Mouse (Mus musculus) stomach, postnatal 0 days (tissue): Measurements from ENCODE around the gene Nolc1. TPM values are rescaled to one million over a fixed set of nuclear protein-coding genes. Genes with fewer than 3 reads are reported as not detected.

Experiments used
- ATAC-seq: fragments of 200-750 bp; cut with Nextera tagmentation; 2 replicates; pipeline ENCODE4 v1.8.0; 2017; ENCODE audit not compliant: low FRiP score, low TSS enrichment
- DNase-seq: peaks from one replicate; pipeline ENCODE4 v3.0.0-alpha.2; 2016; ENCODE audit warnings: low spot score
- H3K27ac ChIP-seq: fragments of 300-500 bp; sonication (generic); replicated peaks from 2 replicates; pipeline ENCODE4 v1.5.1; 2014; ENCODE audit warnings: mild to moderate bottlenecking, control low read depth
- H3K27me3 ChIP-seq: fragments of 300-500 bp; sonication (generic); 2 replicates; pipeline ENCODE4 v1.6.1; 2014; ENCODE audit warnings: low read length; ENCODE audit not compliant: control insufficient read depth, insufficient read depth
- H3K36me3 ChIP-seq: fragments of 300-500 bp; sonication (generic); 2 replicates; pipeline ENCODE4 v1.6.1; 2014; ENCODE audit warnings: low read length, mixed read lengths; ENCODE audit not compliant: control insufficient read depth, insufficient read depth
- H3K4me1 ChIP-seq: fragments of 300-500 bp; sonication (generic); replicated peaks from 2 replicates; pipeline ENCODE4 v1.6.1; 2014; ENCODE audit warnings: antibody characterized with exemption; ENCODE audit not compliant: control insufficient read depth, insufficient read depth
- H3K4me2 ChIP-seq: fragments of 300-500 bp; sonication (generic); replicated peaks from 2 replicates; pipeline ENCODE4 v1.6.1; 2014; ENCODE audit warnings: low read depth, mild to moderate bottlenecking, control low read depth, moderate library complexity
- H3K4me3 ChIP-seq: fragments of 300-500 bp; sonication (generic); 2 replicates; pipeline ENCODE4 v1.5.1; 2014; ENCODE audit warnings: low read depth, low read length, control low read depth
- H3K9ac ChIP-seq: fragments of 300-500 bp; sonication (generic); 2 replicates; pipeline ENCODE4 v1.6.1; 2014; ENCODE audit warnings: mild to moderate bottlenecking, low read length, control low read depth, mixed read lengths
- H3K9me3 ChIP-seq: fragments of 300-500 bp; sonication (generic); 2 replicates; pipeline ENCODE4 v1.6.1; 2016; ENCODE audit warnings: low read length; ENCODE audit not compliant: control insufficient read depth
- CTCF ChIP-seq: IDR thresholded peaks from 2 replicates; pipeline ENCODE4 v1.5.1; 2016; ENCODE audit warnings: antibody characterized with exemption, low read depth, mild to moderate bottlenecking, moderate library complexity
- EP300 ChIP-seq: optimal IDR thresholded peaks from 2 replicates; pipeline ENCODE3; 2016; ENCODE audit warnings: antibody characterized with exemption
- WGBS: fragments of 180-500 bp; shearing (Covaris S2); extraction: QIAGEN DNeasy Blood & Tissue Kit; methylation state at CpG from one replicate; pipeline ENCODE4 v1.1.7; 2014; 5-methylcytosine and 5-hydroxymethylcytosine counted together
- polyA plus RNA-seq: library from polyadenylated mRNA; unstranded; fragments of >200 nt; fragmentation: Nextera tagmentation; extraction: Ambion mirVana; gene quantifications from 2 replicates; pipeline ENCODE4 v1.2.1, GENCODE M21; 2015

The Nolc1 gene
- polyA plus RNA-seq, 1 experiment from 2014 or later, result 36.1 TPM

GRCm38 (mm10) chr19:46110214-46110613 is 34.6 kb downstream of the Nolc1 start:
- no peak overlapping the region for H3K9ac ChIP-seq
- no peak overlapping the region for H3K27ac ChIP-seq
- ATAC-seq (no peak), DNase-seq (no peak)
- no peaks in the 10 kb centered on the region for H3K36me3 ChIP-seq
- no peak for TF ChIP-seq EP300
- no peak for TF ChIP-seq CTCF
- no peak overlapping the region for H3K4me3 ChIP-seq
- WGBS, result 80% methylated on average over 2 of the region's 2 CpGs
- no peaks in the 10 kb centered on the region for H3K9me3 ChIP-seq
- no peaks in the 10 kb centered on the region for H3K4me1 ChIP-seq
- H3K27me3 ChIP-seq, result no peaks in the 10 kb centered on the region
- no peak overlapping the region for H3K4me2 ChIP-seq

GRCm38 (mm10) chr19:46110781-46111180 is 35.1 kb downstream of the Nolc1 start:
- no peak overlapping the region for H3K4me2 ChIP-seq
- no peaks in the 10 kb centered on the region for H3K27me3 ChIP-seq
- 81% methylated on average over 5 of the region's 5 CpGs for WGBS
- no peaks in the 10 kb centered on the region for H3K9me3 ChIP-seq
- H3K4me3 ChIP-seq, result no peak overlapping the region
- H3K4me1 ChIP-seq, result no peaks in the 10 kb centered on the region
- H3K36me3 ChIP-seq, result no peaks in the 10 kb centered on the region
- H3K9ac ChIP-seq, result no peak overlapping the region
- TF ChIP-seq CTCF (no peak), EP300 (no peak)
- ATAC-seq (no peak), DNase-seq (no peak)
- no peak overlapping the region for H3K27ac ChIP-seq

GRCm38 (mm10) chr19:46114617-46115016 is 39.0 kb downstream of the Nolc1 start:
- no peaks in the 10 kb centered on the region for H3K9me3 ChIP-seq
- no peak overlapping the region for H3K27ac ChIP-seq
- ATAC-seq, result no peak
- no peak overlapping the region for H3K9ac ChIP-seq
- WGBS, result 47% methylated on average over 4 of the region's 4 CpGs
- H3K4me1 ChIP-seq, result no peaks in the 10 kb centered on the region
- TF ChIP-seq CTCF, result no peak
- no peak for TF ChIP-seq EP300
- no peak for DNase-seq
- H3K4me2 ChIP-seq, result no peak overlapping the region
- H3K4me3 ChIP-seq, result no peak overlapping the region
- H3K36me3 ChIP-seq, result no peaks in the 10 kb centered on the region
- no peaks in the 10 kb centered on the region for H3K27me3 ChIP-seq

- no peak for ATAC-seq
- 89% methylated on average over 3 of the region's 3 CpGs for WGBS
Measured at GRCm38 (mm10) chr19:46119458-46119857, 43.8 kb downstream of the Nolc1 start.

GRCm38 (mm10) chr19:46120872-46121271 is 45.2 kb downstream of the Nolc1 start:
- Histone ChIP-seq H3K9me3 (no peaks in the 10 kb centered on the region), H3K4me1 (no peaks in the 10 kb centered on the region), H3K9ac (no peak overlapping the region), H3K27me3 (no peaks in the 10 kb centered on the region), H3K4me3 (no peak overlapping the region), H3K27ac (no peak overlapping the region), H3K4me2 (no peak overlapping the region), H3K36me3 (no peaks in the 10 kb centered on the region)
- ATAC-seq (no peak), DNase-seq (no peak)
- 70% methylated on average over 6 of the region's 6 CpGs for WGBS
- TF ChIP-seq EP300, result no peak
- no peak for TF ChIP-seq CTCF

More at GRCm38 (mm10) chr19:46119458-46119857, 43.8 kb downstream of the Nolc1 start:
- no peak overlapping the region for H3K4me3 ChIP-seq
- no peaks in the 10 kb centered on the region for H3K27me3 ChIP-seq
- no peaks in the 10 kb centered on the region for H3K36me3 ChIP-seq
- no peak for DNase-seq
- no peak overlapping the region for H3K27ac ChIP-seq
- H3K9ac ChIP-seq, result no peak overlapping the region
- no peaks in the 10 kb centered on the region for H3K9me3 ChIP-seq
- no peak overlapping the region for H3K4me2 ChIP-seq
- TF ChIP-seq CTCF (no peak), EP300 (no peak)
- H3K4me1 ChIP-seq, result no peaks in the 10 kb centered on the region

GRCm38 (mm10) chr19:46123876-46124275 is 48.2 kb downstream of the Nolc1 start:
- DNase-seq (no peak), ATAC-seq (no peak)
- Histone ChIP-seq H3K27me3 (no peaks in the 10 kb centered on the region), H3K4me2 (no peak overlapping the region), H3K36me3 (no peaks in the 10 kb centered on the region), H3K9me3 (no peaks in the 10 kb centered on the region), H3K4me3 (no peak overlapping the region), H3K27ac (no peak overlapping the region), H3K4me1 (no peaks in the 10 kb centered on the region), H3K9ac (no peak overlapping the region)
- TF ChIP-seq CTCF, result no peak
- TF ChIP-seq EP300, result no peak
- WGBS, result 64% methylated on average over 3 of the region's 3 CpGs
